Comparison of ENCODE assay signal across 13 mouse cellular contexts in the genomic region with DNA sequence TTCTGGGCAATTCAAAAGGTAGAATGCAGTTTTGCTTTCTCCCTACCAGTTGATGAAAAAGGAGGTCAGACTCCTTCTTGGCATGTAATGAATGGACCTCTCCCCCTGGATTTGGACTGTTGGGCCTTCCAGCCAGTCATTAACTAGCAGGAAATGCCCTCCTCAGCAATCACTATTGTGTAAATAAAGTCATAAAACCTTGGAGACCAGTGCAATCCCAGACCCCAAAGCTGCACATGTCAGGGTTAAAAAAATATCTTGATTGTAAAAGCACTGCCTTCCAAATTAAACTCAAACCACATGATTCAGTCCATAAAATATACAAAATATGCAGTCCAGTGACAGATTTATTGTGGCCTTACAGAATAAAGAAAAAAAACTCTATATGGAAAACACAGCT.
"Had no signal": no experiment of that assay in that cellular context is flagged by ENCODE, and none has a peak within 500 bp of the region (broad histone marks: within the 10 kb centered on the region; RNA-seq: fewer than 3 reads in every experiment).

No protein-coding gene starts in this region.

- H3K36me3 ChIP-seq: liver, embryonic 15.5 days; midbrain, embryonic 10.5 days; neural tube, embryonic 12.5 days had no signal

- H3K9me3 ChIP-seq: liver, embryonic 15.5 days; midbrain, embryonic 10.5 days; neural tube, embryonic 12.5 days had no signal

- H3K27ac ChIP-seq: layer of hippocampus, adult 2 months; left cerebral cortex, adult 2 months; liver, embryonic 15.5 days; midbrain, embryonic 10.5 days; neural tube, embryonic 12.5 days had no signal

- H3K4me1 ChIP-seq: liver, embryonic 15.5 days; midbrain, embryonic 10.5 days; neural tube, embryonic 12.5 days had no signal

- H3K4me2 ChIP-seq: liver, embryonic 11.5 days; liver, embryonic 15.5 days; neural tube, embryonic 12.5 days had no signal

- H3K27me3 ChIP-seq: liver, embryonic 15.5 days; neural tube, embryonic 12.5 days had no signal

- H3K4me3 ChIP-seq: layer of hippocampus, adult 2 months; left cerebral cortex, adult 2 months; liver, embryonic 15.5 days; midbrain, embryonic 10.5 days; neural tube, embryonic 12.5 days had no signal

- ATAC-seq: intestine, postnatal 0 days; lung, postnatal 0 days had no signal

- DNase-seq: lung, adult 2 months; lung, postnatal 36 days; midbrain, embryonic 14.5 days; thymus, adult 2 months; thymus, postnatal 36 days had no signal

- H3K9ac ChIP-seq: liver, embryonic 15.5 days; neural tube, embryonic 12.5 days had no signal
